Mouse (Mus musculus) spleen, adult 12 weeks (tissue): ENCODE data around the gene Gm26897.

Source experiments
- DNase-seq: peaks from one replicate; pipeline ENCODE4 v3.0.0; 2022; ENCODE audit warnings: low spot score

Gm26897 gene

DNA sequence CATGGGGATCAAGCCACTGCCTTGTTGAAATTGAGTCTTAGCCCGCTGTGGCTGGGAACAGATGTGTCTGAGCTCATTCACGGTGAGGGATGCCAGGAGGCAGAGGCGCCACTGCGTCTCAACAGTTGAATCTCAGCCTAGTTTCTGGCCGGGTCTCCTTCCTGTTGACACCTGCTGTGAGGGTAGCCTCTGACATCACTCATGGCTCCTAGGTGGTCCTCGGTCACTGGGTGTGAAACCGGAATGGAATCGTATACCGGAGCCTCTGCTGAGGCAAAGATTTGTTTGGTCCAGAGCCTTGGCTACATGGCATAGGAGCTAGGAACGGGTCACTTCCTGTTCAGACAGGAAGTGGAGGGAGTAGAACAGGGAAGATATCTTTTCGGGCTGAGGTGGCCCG, at the start of gene Gm26897:
Gene Gm26897 (plus strand): TSS at position 74 of the 400 bp plus-strand sequence.
- no peak for DNase-seq

DNA sequence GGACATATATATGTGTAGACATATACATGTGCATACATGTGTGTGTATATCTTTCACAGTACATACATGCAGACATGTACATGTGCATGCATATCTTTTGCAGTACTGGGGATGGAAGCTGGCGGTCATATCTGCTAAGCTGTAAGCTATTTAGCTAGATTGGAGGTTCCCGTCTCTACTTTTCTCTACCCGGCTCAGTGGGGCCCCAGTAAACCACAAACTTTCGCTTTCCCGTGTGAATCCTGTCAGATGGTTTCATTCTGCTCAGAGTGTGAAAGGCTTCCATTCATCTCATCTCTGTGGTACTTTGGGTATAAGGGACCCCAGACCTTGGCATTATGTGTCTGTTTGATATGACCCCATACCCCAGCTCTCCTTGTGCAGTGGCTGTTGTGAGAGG, 46.4 kb upstream of the Gm26897 start:
- DNase-seq, result no peak

GRCm38 (mm10) chr5:111688584-111688983, 45.1 kb upstream of the Gm26897 start:
- DNase-seq, result no peak

DNA sequence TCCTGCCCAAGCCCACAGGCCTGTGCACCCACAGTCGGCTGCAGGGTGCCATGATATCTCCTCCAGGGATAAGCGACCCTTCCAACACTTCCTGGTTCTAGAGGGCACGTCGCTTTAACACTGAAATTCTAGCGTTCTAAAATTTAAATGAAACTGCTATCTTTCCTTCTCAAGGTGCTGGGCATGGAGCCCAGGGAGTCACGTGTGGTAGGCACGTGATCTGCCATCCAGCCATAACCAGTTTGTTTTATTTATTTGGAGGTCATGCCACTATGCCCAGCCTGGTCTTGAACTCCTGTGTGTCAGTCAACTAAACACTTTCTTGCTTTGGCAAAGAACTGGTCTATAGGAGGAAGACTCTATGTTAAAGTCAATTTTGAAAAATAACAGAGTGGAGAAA, 35.7 kb upstream of the Gm26897 start:
- DNase-seq, result no peak

DNA sequence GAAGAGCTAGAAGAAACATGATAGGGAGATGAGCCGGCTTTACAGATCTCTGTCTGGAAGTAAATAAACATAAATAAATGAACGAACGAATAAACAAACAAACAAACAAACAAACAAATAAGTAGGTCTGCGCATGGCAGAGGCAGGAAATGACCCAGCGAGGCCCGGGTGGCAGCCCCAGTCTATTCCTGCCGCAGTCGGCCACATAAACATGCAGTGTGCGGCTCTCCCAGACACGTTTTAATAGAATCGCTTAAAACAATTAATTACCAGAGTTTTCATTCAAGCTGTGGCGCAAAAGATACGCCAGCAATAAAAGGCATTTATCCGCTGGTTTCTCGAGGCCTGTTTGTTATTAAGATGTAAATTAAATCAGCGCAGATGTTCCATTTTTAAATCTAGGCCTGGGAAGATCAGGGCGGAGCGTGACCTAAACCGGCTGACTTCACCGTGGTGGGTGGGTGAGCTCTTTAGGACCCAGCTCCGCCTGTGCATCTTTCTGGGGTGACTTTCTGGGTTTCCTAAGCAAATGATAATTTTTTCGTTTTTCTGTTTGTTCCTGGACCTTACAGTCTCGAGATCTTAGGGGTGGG, 33.9 kb upstream of the Gm26897 start:
- DNase-seq, result no peak

DNA sequence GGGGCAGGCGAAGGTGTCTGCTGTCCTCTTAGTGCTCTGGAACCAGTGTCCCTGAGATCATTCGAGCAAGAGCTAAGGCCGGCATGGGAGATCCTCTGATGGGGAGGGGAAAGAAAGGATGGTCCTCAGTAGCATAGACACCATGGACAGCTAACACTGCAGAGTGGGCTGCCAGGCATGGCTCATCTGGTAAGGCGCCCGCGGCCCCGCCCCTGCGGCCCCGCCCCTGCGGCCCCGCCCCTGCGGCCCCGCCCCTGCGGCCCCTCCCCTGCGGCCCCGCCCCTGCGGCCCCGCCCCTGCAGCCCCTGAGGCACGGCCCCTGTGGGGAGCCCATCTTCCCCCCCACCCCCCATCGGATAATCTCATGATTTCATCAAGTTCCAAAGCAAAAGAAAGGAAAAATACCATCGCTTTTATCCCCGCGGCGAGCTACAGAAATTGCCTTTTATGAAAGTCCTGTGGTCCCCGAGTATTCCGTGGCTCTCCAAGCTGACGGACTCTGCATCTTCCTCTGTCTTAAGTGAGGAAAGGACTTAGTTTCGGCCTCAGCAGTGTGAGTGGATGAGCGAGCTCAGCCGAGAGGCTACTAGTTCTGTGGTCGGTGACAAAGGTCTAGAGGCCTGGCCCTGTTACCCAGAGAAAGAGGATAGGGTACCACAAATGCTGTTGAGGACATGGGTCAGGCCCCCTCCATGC, 31.9 kb upstream of the Gm26897 start:
- DNase-seq, result no peak

DNA sequence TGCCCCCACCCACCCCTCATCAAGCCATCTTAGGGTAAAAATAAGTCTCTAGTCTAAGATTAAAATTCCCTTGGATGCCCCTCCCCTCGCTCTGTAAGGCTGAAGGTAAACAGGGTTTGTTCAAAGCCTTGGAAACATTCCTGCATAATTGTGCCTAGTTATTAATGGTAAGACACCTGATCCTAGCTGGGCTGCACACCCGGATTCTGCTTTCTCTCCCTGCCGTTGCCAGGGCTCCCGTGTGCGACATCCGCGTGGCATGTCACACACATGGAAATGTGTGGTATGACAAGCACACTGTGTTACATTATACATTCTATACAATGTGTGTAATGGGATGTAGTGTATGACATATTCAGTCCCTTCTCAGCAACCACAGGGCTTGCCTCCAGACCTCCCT, 30.1 kb upstream of the Gm26897 start:
- no peak for DNase-seq

DNA sequence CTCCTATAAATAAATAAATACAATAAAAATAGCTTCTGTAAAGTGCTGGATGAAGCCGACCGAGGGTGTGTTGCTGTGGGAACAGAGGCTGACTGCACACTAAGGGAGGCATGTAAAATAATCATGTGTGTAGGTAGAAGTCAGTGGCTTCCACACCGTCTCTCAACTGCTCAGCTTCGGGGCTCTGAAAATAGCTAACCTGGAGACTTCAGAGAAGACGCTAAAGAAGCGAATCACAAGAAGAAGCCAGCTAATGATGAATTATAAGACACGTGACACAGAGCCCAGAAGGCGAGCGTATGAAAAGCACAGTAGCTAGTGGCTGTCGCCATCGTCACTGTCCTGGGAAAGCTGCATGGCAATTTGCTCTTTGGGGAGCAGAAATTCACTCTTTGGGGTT, 29.4 kb upstream of the Gm26897 start:
- no peak for DNase-seq

DNA sequence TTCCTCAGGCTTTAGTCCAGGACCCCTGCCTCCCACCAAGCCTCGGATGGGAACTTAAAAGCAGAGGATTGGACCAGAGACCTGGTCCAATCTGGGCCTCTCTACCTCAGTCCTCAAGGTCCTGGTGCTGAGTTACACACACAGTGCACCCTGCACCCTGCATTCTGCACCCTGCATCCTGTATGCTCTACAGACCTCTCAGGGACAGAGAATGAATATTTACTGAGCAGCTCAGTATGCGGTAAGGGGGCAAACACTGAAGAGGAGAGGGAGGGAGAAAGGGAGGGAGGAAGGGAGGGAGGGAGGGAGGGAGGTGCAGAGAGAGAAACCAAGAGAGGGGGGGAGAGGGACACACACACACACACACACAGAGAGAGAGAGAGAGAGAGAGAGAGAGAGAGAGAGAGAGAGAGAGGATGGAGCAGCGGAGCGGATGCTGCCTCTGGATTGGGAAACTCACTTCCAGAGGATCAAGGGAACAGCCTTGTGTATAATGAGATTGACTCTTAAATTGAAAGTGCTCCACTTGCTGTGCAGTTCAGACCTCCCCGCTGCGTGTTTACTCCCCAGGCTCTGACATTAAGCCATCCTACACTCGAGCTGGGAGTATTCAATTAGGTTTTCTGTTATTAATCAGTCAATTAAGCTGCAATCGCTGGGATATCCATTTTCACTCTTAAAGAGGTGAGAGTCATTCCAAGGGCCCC, 24.4 kb upstream of the Gm26897 start:
- no peak for DNase-seq

- no peak for DNase-seq
Measured at GRCm38 (mm10) chr5:111719018-111719417, 14.7 kb upstream of the Gm26897 start.

DNA sequence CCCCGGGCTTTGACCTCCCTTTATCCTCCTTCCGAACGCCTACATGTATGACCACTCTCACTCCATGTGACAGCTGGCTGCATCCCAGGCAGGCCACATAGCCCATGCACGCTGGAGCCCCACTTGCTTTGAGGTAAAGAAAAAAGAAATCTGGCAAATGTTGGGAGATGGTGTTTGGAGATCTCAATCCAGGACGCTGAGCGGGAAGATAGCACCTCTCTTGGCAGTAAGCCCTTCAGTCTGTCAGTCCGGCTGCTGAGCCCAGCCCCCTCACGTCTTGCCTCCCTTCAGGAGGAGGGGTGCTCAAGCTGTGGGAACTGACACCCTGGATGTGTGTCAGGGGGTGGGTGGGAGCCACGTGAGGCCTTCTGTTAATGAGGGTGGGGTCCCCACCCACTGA, 13.0 kb upstream of the Gm26897 start:
- no peak for DNase-seq

- DNase-seq, result no peak
Measured at GRCm38 (mm10) chr5:111724713-111725112, 9.0 kb upstream of the Gm26897 start.

- DNase-seq, result no peak
Measured at GRCm38 (mm10) chr5:111725195-111725920, 8.4 kb upstream of the Gm26897 start.

- no peak for DNase-seq
Measured at GRCm38 (mm10) chr5:111728411-111728810, 5.3 kb upstream of the Gm26897 start.

GRCm38 (mm10) chr5:111730560-111731167, 3.1 kb upstream of the Gm26897 start:
- DNase-seq, result no peak

GRCm38 (mm10) chr5:111732194-111732593, 1.5 kb upstream of the Gm26897 start:
- DNase-seq, result no peak

- no peak for DNase-seq
Measured at GRCm38 (mm10) chr5:111739480-111739879, 5.8 kb downstream of the Gm26897 start.

DNA sequence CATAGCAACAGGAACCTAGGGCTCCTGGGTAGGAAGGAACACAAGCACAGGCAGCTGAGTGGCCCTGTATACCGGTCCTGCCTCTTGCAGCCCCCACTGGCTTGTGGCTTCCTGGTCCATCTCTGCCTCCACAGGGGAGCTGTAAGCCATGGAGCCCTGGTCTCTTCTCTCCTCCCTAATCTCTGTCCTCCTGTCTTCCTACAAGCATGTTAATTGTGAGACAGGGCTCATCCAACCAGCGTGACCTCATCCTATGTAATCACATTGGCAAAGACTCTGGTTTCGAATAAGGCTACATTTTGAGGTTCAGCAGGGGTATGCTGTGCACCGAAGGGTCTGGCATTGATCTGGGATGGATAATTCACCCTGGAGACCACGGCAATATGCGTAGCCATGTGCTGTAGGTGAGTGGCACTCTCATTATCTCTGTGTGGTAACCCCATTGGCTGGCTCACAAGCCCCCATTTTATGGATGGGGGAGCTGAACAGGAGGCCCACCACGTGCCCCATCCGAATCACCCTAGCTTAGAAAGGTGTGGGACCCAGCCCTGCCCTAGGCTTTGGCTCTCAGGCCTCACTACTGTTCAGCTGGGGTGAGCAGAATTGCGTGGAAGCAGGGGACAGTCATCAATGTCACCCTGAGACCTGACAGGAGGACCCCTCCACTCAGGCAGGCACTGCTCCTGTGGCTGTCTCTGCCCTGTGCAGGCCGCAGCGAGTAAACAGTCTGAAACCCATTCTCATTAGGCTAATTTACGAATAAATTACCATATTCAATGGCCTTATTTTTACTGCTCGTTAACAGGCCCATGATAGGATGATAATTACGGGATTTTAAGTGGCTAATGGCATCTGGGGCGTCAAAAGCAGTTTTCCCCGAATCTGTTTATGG, 6.9 kb downstream of the Gm26897 start:
- DNase-seq, result no peak

DNA sequence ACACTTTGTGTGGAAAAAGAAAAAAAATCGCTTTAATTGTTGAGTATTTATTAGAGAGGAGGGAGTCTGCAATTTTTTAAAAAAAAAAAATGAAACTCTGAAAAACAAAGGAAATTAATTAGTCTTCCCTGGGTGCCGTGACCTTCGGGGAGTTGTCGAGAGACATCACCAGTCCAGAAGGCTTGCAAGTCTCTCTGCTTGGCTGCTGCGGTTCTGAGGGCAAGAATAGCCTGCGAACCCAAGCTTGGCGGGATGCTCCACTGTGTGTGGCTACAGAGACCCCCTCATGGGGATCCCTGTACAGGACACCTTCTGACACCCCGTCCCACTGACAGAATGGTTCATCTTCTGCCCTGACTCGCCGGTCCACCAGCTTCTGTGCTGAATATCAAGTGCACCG, 7.6 kb downstream of the Gm26897 start:
- DNase-seq, result no peak

GRCm38 (mm10) chr5:111742290-111742898, 8.7 kb downstream of the Gm26897 start:
- DNase-seq, result no peak

DNA sequence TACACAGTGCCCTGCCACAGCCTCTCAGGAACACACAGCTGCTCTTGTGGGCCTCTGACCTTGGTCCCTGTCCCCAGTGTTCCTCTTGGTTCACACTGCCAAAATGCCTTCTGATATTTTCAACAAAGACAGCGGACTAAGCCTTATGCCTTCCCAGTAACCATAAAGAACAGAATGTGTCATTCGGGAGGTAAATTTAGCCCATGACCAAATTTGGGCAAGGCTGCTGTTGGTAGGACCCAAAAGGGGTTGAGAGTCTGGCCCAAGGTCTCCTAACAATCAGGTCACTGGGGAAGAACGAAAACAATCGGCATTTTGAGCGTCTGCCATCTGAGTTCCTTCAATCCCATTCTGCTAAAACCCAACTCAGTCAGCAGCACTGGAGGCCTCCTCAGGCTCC, 15.9 kb downstream of the Gm26897 start:
- no peak for DNase-seq
